Mouse (Mus musculus) forelimb bud, embryonic 11.5 days (tissue): Measurements from ENCODE around the gene Dync1i1.
A peak's percentile ranks its signal among the peaks of the same experiment; 100 is the strongest.

ENCODE experiments used
- DNase-seq: peaks from one replicate; pipeline ENCODE4 v3.0.0-alpha.2; 2012; ENCODE audit warnings: low read depth, low spot score

Dync1i1 gene

DNA sequence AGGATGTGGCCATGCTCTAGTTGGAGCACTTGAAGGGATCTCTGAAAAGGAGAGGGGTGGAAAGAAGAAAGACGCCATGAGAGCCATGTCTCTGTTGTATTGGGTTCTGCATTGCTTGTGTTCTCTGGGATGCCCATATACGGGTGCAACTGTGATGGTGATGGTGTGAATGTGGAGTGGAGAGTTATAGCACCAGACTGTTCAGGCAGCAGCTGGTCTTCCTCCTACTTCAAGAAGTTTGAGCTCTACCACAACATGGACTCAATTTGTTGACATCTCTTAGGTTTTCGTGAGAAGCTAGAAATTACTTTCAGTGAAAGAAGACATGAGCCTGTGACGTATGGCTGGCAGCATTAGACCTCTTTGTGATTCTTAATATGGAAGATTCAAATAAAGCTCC is 44.8 kb downstream of the Dync1i1 start:
- DNase-seq, result no peak

DNA sequence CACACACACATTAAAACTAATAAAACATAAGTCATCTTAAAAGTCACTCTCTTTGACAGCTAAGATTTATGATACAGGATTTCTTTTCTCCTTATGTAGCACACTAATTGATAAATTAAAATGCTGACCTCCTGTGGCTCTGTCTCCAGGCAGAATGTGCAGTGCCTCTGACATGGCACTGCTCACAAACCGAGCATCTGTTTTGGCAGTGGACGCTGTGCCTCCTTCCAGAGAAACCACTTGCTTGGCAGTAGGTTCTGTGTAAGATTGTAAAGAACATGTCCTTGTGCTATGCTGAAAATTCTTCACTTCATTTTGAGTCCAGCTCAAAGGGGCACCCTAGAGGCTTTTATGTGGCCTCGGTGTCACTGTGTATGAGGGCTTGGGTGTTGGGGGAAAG is 50.0 kb downstream of the Dync1i1 start:
- no peak for DNase-seq

DNA sequence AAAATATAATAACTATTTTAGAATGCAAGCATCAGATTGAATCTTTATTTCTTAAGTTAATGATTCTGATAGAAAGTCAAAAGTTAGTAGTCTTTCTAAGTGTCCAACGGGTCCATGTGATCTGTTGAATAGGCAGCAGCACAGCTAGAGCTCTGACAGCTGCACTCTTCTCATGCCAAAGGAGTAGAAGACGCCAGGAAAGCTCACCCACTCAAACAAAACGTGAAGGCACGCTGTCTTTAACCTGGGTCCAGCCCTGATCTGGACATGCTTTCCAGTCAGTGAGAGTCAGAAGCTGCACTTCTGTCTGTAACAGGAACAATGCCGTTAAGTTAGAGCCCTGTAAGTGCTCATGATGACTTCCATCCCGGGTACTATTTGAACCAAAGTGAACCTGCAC is 56.3 kb downstream of the Dync1i1 start:
- no peak for DNase-seq

DNA sequence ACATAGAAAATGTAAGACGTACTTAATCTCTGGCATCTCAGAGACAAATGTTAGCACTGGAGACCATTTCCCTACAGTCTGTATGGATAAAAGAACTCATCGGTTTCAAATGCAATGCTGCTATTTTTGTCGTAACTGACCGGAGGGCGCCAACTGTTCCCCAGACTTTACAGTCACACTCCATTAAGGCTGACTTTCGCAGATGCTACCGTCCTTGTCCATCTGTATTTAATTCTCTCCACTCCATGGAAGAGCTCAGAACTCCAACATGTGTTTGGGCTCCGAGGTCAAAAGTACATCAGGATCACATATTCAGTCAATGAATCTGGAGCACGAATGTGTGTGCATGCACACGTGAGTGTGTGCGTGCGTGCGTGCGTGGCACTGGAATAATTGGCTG is 58.4 kb downstream of the Dync1i1 start:
- DNase-seq, result peak; percentile 20

DNA sequence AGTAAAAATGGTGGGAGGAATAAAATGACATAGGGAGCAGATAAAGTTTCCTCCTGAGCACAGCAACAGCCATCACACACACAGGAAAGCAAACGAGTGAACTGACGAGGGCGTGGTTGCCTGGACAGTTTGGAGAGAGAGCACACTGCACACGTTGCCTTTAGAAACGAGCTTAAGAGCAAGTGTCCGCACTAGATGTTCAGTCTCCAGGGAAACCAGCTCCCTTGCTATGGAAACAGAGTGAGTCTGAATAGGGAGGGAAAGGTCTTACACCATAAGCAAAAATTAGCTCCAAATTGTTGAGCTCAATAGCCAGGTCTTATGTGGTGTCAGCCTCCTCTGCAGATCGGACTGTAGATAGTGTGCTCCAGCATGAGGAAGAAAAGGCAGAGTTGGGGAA is 65.2 kb downstream of the Dync1i1 start:
- DNase-seq, result no peak

DNA sequence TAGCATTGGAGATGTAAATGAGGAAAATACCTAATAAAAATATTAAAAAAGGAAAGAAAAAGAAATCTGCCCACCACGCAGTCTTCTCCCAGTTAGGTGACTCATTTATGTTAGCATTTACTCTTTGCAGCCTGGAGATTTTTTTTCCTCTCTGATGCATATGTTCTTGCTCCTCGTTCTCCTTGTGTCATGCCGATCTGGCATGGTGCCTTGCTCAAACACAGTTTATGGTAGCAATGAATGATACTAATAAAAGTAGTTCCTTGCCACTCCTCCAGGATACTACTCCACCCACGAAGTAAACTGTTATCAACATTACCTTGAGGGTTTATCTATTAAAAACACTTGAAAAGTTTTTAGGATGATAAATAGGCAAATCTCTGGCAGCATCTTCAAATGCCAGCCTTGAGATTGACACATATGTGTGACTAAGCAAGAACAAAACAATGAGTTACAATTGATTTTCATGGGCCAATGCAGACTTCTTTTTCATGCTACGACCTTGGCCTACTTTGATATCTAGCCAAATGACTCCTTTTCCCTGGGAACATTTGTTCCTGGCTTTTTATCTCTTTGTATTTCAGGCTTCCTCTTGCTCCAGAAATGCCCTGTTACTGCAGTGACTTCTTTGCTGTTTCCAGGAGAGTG is 68.8 kb downstream of the Dync1i1 start:
- DNase-seq, result no peak

DNA sequence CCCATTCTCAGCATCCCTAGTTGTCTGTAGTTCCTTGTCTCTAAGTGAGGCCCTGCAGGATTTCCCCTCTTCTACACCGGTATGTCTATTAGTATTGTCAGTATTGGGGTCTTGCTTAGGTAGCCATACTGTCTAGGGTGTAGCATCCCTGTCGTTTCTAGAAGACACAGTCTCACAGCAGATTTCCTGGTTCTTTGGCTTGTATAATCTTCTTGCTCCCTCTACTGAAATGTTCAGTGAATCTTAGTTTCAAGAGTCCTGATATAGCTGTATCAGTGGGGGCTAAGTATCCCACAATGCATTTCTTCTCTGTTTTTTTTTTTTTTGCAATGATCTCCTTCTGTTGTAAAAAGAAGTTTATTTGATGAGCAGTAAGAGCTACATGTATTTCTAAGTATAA is 69.9 kb downstream of the Dync1i1 start:
- DNase-seq, result no peak

DNA sequence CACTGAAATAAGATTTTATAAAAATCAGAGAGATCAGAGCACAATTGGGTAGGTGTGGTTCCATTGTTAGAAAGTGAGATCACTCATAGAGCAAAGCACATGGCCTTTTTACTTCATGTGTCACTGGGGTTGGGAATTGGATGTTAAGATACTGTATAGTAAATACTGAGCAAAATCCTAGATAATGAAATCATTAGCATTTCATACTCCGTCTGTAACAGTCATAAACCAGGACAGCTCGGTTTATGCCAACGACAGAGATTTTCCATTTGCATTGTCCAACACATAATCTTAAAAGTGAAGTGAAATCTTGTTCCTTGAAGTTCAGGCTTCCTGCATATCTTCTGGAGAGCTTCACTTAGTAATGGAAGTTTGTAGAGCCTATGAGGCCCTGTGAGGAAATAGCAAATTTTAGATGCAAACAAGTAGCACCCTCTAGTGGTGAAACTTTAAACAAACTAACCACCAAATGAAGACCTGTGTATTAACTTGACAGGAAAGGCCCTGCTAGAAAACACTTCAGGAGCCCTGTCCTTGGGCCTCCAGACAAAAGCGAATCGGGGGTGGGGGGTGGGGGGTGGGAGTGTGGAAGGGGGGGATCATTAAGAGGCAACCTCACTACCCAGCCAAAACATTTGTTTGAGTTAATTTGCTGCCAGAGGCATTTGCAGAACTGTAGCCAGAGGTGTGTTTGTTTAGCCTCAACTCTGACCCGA is 76.8 kb downstream of the Dync1i1 start:
- peak; percentile 78 for DNase-seq

DNA sequence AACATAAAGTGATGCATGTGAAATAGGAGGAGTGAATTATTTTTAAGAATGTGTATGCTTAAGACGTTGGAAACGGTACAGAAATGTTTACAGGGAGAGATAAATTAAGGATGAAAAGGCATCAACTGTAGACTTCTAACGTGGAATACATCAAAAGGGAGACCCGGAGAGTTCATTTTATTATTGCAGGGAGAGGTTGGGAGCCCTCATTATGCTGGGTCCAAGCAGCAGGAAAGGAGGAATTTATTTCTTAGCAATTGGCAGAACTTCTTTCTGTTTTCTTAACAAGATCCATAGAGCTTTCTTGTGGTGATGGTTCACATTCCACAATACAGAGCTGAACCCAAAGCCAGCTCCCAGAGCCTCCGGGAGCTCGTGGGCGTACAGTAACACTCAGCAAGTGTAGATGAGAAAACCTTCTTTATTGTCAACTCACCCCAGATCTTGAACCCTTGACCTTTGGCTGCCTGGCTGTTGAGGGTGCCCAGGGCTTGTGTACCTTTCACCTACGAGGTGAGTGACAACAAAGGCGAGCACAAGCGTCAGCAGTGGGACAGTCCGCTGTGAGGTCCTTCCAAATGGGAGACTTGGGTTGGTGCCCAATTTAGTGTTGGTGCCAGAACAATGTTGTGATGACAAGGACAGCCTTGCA is 77.5 kb downstream of the Dync1i1 start:
- no peak for DNase-seq

DNA sequence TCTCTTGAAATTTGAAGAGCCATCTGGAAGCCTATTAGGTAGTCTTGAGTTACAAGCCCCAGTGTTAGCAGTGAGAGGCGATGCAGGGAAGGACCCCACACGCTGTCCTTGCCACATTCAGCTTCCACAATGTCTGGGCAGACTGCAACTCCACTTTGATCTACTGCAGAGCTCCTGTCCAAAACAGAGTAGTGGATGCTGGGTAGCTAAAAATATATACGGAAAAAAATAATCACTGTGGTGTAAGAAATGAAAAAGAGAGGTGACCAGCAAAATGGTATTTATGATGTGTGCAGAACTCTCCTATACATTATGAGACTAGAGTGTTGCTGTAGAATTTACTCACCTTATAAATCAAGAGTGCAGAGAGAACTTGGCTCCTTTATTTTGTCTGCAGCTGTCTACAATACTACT is 82.6 kb downstream of the Dync1i1 start:
- DNase-seq, result peak; percentile 72

DNA sequence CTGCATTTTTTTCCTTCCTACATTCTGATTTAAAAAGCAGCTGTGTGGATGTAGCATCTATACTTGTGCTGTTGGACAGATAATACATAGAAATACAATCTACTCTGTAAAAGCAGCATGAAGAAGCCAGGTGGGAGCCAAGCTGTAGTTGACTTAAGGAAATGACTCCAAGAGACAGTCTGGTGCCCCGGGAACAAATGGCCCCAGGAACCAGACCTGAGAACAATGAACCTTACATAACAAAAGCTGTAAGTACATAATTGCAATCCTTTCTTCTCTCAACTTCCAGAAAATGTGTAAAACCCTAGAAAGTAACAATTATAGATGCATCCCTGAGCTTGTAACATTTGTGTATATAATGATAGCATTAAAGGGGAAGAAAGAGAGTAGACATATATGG is 86.6 kb downstream of the Dync1i1 start:
- no peak for DNase-seq

DNA sequence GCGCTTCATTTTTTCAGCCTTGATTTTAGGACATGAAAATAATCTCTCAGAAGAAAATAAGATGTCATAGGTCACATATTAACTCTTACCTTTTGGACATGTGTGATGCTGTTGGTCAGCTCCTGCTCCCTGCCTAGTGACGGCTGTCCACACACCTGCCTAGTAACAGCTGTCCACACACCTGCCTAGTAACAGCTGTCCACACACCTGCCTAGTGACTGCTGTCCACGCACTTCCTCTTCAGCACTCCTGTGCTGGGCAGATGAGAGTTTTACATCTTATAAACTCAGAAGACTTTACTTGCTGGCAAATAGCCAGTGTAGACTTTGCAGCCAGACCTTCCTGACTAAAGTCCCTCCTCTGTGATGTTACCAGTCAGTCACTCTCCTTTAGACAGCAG is 94.2 kb downstream of the Dync1i1 start:
- no peak for DNase-seq

DNA sequence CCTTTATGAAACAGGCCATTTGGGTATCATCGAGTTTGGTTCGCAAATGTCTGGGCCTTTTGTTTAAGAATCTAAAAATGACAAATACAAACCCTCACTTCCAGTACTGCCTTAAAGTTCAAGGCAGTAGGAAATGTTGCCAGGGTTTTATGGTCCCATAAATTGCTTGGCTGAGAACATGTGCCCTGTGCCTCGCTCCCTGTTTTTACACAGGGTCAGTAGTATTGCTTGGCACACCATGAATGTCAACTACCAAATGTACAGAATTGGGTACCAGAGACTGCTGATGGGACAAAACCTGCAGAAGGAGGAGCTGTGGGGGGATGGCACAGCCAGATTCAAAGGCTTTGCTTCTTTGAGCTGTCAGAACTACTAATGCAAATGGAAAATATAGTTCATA is 100.0 kb downstream of the Dync1i1 start:
- no peak for DNase-seq

DNA sequence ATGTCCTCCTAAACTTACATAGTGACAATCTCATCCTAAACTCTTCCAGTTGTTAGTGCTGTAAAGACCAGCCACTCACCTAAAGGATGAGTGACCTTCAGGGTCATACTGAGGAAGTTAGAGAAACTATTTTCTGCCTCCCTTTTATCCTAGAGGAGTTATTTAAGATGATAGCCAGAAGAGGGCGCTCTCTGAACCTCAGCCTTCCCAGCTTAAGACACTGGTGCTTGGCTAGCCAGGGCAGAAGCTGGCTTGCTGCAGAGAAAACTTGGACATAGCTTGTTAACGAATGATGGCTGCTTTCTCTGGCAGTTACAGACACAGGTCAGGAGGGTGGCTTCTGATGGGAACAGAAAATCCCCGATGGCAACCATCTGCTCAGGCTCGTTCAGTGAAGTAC is 101.6 kb downstream of the Dync1i1 start:
- DNase-seq, result no peak

DNA sequence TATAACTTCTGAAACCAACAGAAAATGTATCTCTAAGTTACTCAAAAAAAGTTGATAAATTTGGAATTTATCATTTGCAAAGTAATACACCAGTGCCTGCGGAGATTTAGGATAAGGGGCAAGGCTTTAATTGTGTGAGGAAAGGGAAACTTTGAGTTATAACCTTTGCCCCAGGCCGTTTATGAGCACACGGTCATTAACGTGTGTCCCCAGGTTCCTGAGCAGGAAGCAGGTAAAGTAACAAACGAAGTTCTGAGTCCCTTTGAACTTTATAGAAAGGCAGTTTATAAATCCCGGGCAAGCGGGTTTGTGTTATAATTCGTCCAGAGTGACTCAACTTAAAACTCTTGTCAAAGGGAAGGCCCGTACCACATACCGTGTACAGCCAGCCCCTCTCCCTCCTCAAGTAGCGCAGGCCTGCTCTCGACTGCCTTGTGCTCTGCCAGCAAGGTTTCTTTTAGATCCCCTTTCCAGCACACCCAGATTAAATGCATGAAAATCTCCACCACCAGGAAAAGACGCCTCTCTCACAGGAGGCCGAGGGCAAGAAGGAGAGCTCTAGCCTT is 103.1 kb downstream of the Dync1i1 start:
- DNase-seq, result peak; percentile 65

DNA sequence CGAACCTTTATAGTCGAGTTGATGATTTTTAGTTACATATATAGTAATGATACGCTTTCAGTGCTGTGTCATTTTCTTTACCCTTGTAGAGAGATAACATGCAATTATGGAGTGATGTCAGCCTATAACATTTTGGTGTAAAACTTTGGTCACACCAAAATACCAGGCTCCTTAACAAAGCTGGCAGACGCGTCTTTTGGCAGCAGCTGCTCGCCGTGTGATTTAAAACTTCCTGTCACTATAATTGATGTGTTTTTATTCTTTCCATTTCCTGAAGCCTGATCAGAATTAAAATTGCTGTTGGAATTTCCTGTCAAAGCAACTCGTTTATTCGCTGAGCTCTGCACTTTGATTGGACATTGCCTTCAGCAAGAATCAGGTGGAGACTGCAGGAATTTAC is 103.7 kb downstream of the Dync1i1 start:
- DNase-seq, result peak; percentile 58

DNA sequence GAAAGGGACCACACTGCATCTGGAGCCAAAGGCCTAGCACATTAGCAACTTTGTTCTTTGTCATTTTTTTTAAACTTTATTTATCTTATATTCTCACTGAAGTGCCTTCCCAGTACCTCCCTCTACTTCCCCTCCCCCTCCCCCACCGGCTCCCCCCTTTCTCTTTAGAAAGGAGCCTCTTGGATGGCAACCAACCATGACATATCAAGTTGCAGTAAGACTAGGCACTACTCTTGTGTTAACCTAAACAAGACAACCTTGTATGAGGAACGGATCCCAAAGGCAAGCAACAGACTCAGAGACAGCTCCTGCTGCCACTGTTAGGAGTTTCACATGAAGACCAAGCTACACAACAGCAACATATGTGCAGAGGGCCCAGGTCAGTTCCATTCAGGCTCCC is 105.3 kb downstream of the Dync1i1 start:
- DNase-seq, result no peak

DNA sequence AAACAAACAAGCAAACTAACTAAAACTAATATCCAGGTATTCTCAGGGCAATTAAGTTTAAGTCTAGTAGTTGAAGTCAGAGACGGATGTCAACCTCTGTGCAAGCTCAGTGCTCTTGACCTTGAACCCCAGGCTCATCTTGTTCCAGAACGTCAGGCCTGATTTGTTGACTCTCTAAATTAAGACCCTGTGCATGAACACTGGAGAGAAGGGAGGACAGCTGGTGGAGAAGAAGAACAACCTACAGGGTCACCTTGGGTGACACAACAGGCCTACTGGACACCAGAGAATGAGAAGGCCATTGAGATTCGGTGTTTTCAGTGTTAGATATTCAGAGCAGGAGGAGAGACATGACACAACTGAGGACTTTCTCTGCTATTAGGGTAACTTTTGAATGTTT is 105.8 kb downstream of the Dync1i1 start:
- no peak for DNase-seq

DNA sequence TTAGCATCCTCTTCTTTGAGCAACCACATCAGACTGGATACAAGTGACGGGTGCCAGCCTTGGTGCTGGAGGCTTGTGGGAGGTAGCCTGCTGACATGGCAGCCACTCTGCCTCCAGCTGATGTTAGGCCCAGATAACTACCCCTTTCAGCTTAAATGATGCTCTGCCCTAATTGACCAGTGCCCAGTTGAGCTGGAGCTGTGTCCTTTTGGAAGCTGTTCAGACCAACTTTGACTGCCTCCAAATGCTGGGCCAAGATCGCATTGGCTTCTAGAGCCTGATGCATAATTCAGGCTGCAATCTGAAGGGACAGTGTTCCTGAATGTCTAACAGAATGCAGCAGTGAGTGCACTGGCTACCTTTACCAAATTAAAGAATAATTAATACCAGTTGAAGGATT is 107.4 kb downstream of the Dync1i1 start:
- DNase-seq, result no peak

DNA sequence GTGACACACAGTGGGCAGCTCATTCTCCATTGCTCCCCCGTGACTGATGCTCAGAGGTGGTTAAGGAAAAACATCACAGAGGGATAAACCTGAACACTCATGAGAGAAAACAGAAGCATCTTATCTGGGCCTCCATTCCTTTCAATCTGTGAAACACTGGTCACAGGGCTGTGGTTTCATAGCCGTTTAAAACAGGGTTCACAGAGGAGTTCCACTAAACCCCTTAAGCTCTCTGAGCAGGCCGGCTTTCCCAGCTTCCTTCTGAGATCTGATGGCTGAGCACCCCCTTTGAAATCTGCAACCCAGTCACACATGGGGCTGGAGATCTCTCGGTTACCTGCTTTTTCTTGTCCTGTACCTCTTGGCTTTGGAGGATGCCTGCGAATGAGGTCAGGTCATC is 117.0 kb downstream of the Dync1i1 start:
- no peak for DNase-seq

DNA sequence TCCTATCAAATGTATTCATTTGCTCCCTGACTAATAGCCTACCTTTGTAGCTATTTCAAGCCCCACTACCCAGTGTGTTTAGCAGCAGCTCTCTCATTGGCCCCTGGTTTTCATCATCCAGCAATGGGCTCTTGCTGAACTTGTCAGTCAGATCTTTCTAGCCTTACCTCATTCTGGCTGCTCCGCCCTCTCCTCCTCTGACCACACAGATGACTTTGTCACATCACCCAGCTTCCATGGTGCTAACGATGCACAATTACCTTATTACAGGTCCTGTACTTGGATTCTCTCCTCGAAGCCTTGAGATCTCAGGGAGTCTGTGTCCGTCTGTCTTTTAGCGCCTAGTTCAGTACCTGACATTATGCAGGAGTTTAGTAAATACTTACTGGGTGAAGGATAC is 120.7 kb downstream of the Dync1i1 start:
- no peak for DNase-seq

DNA sequence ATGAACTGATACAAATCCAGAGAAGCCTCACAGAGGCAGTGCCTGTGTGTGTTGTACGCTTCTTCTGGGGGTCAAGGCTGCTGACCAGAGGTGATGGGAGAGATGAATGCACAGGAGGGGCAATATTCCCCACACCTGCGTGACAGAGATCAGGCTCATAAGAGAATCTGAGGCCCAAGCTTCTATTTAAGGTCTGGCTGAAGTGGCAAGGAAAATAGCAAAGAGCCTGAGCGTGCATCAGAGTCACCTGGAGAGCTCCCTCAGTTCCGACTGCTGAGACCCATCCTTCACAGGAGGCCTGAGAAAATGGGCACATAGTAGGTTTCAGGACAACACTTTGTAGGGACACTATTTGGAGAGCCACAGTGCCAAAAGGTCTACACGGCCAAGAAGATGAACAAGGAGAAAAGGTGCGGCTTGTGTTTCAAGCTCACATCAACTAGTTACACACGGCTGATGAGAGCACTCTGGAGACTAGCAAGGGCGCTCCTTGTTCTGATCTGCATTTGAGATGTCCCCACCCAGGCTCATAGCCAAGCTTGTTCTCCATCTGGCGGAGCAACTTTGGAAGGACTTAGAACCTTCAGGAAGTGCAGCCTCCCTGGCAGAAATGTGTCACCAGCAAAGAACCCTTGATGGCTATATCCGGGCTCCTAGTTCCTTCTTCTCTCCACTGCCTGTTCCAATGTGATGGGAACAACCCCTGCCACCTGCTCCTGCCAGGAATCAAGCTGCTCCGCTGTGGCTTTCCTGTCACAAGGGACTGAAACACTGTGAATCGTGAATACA is 128.8 kb downstream of the Dync1i1 start:
- DNase-seq, result no peak
